ENCODE assay signal across 8 mouse cellular contexts in genomic region chr10:57794018-57794417, GRCm38 (mm10). TPM values are rescaled to one million over a fixed set of nuclear protein-coding genes. Genes with fewer than 3 reads are reported as not detected.
DNase-seq lines count a peak whose midpoint lies in the region; ATAC-seq and TF ChIP-seq lines count a peak whose summit lies in the region.

Gene Smpdl3a, plus strand, starts transcription at chr10:57794335.

- no peak for TF ChIP-seq EP300 in heart, adult 2 months (IDR thresholded peaks at IDR 0.05; ENCODE audit: insufficient read depth, low read depth, low read length)
- TF ChIP-seq EP300 in stomach, postnatal 0 days (optimal IDR thresholded peaks at IDR 0.05): no peak

- intact Hi-C loops in heart, adult 2 months (cut with DNase I): loop anchor here (10.0 kb wide), 1 partner anchor 309 kb away; the partner anchor contains the start of gene Hsf2

- H3K9me3 ChIP-seq in ES-E14 (ENCODE audit: control insufficient read depth, insufficient read depth, low read depth, low read length): no peaks in the 10 kb centered on the region
- 0 out of 2 replicates have a peak, but pooled peaks cover 3% of the 10 kb centered on the region for H3K9me3 ChIP-seq in forebrain, embryonic 15.5 days
- H3K9me3 ChIP-seq in hindbrain, embryonic 12.5 days (replicated peaks): peaks cover 16% of the 10 kb centered on the region
- H3K9me3 ChIP-seq in liver, embryonic 13.5 days (replicated peaks): no peaks in the 10 kb centered on the region
- H3K9me3 ChIP-seq in stomach, postnatal 0 days (ENCODE audit: control insufficient read depth, low read length): no peaks in the 10 kb centered on the region

- ATAC-seq in forebrain, embryonic 15.5 days (replicated peaks): no peak
- no peak for ATAC-seq in hindbrain, embryonic 12.5 days (ENCODE audit: low FRiP score)
- no peak; the same call in 1 of the 2 replicates for ATAC-seq in liver, embryonic 13.5 days (ENCODE audit: low read depth)
- ATAC-seq in stomach, postnatal 0 days (ENCODE audit: low FRiP score, low TSS enrichment): peak; percentile 74

- H3K36me3 ChIP-seq in heart, adult 2 months (ENCODE audit: control insufficient read depth, insufficient read depth, low read length): peaks cover 3% of the 10 kb centered on the region; the same call in 1 of the 2 replicates
- no peaks in the 10 kb centered on the region for H3K36me3 ChIP-seq in ES-E14 (ENCODE audit: control insufficient read depth, insufficient read depth, low read length, poor library complexity, severe bottlenecking)
- H3K36me3 ChIP-seq in forebrain, embryonic 15.5 days: peaks cover 3% of the 10 kb centered on the region; the same call in 1 of the 2 replicates
- peaks cover 18% of the 10 kb centered on the region for H3K36me3 ChIP-seq in hindbrain, embryonic 12.5 days
- H3K36me3 ChIP-seq in liver, embryonic 13.5 days: no peaks in the 10 kb centered on the region
- H3K36me3 ChIP-seq in stomach, postnatal 0 days (ENCODE audit: control insufficient read depth, insufficient read depth, low read length): no peaks in the 10 kb centered on the region

- DNase-seq in heart, adult 2 months: no peak
- no peak for DNase-seq in heart, adult 9 months (ENCODE audit: low spot score in 2 of 2)
- DNase-seq in ES-E14 (ENCODE audit: low read depth, low spot score): no peak
- no peak for DNase-seq in liver, embryonic 13.5 days
- no peak for DNase-seq in stomach, postnatal 0 days (ENCODE audit: low spot score)
- no peak for DNase-seq in Muller cell, postnatal 12 days (ENCODE audit: inconsistent ontology term)

- peak within 1 kb of the TSS; percentile 91 for H3K4me3 ChIP-seq in heart, adult 2 months
- H3K4me3 ChIP-seq in ES-E14 (ENCODE audit: insufficient read depth in 1 of 2, low read depth in 1 of 2, low read length in 2 of 2, poor library complexity in 1 of 2, severe bottlenecking in 1 of 2): peak within 1 kb of the TSS; percentile 56 to 58
- H3K4me3 ChIP-seq in forebrain, embryonic 15.5 days: peak within 1 kb of the TSS; percentile 67
- peak within 1 kb of the TSS; percentile 59 for H3K4me3 ChIP-seq in hindbrain, embryonic 12.5 days
- H3K4me3 ChIP-seq in liver, embryonic 13.5 days (replicated peaks): peak within 1 kb of the TSS; percentile 73
- H3K4me3 ChIP-seq in stomach, postnatal 0 days (ENCODE audit: low read depth, low read length): peak within 1 kb of the TSS; percentile 68

- peak within 1 kb of the TSS; percentile 99 for H3K4me2 ChIP-seq in forebrain, embryonic 15.5 days (replicated peaks)
- peak within 1 kb of the TSS; percentile 98 for H3K4me2 ChIP-seq in hindbrain, embryonic 12.5 days (replicated peaks)
- peak within 1 kb of the TSS; percentile 90 for H3K4me2 ChIP-seq in liver, embryonic 13.5 days
- H3K4me2 ChIP-seq in stomach, postnatal 0 days (replicated peaks; ENCODE audit: low read depth): peak within 1 kb of the TSS; percentile 96

- H3K27ac ChIP-seq in heart, adult 2 months: peak within 1 kb of the TSS; percentile 96
- H3K27ac ChIP-seq in ES-E14 (ENCODE audit: insufficient read depth, low read depth, low read length, poor library complexity, severe bottlenecking): no peak within 1 kb of the TSS
- peak within 1 kb of the TSS; percentile 68 for H3K27ac ChIP-seq in forebrain, embryonic 15.5 days (replicated peaks)
- peak within 1 kb of the TSS; percentile 55 for H3K27ac ChIP-seq in hindbrain, embryonic 12.5 days
- H3K27ac ChIP-seq in liver, embryonic 13.5 days: peak within 1 kb of the TSS; percentile 69
- peak within 1 kb of the TSS; percentile 95 for H3K27ac ChIP-seq in stomach, postnatal 0 days (replicated peaks)

- H3K27me3 ChIP-seq in heart, adult 2 months (ENCODE audit: control insufficient read depth, insufficient read depth, low read length): no peaks in the 10 kb centered on the region
- H3K27me3 ChIP-seq in forebrain, embryonic 15.5 days: no peaks in the 10 kb centered on the region
- H3K27me3 ChIP-seq in hindbrain, embryonic 12.5 days: no peaks in the 10 kb centered on the region
- H3K27me3 ChIP-seq in liver, embryonic 13.5 days: no peaks in the 10 kb centered on the region
- no peaks in the 10 kb centered on the region for H3K27me3 ChIP-seq in stomach, postnatal 0 days (ENCODE audit: control insufficient read depth, insufficient read depth, low read length)

- no peak for TF ChIP-seq CTCF in heart, adult 2 months (IDR thresholded peaks at IDR 0.05)
- TF ChIP-seq CTCF in stomach, postnatal 0 days (IDR thresholded peaks at IDR 0.05; ENCODE audit: low read depth): no peak

- WGBS in heart, adult 2 months: 82% methylated on average over 7 of the region's 7 CpGs
- WGBS in forebrain, embryonic 15.5 days: 81% methylated on average over 7 of the region's 7 CpGs
- 78% methylated on average over 7 of the region's 7 CpGs for WGBS in hindbrain, embryonic 12.5 days
- 60% methylated on average over 7 of the region's 7 CpGs for WGBS in liver, embryonic 13.5 days (ENCODE audit: insufficient replicate concordance)
- 45% methylated on average over 7 of the region's 7 CpGs for WGBS in stomach, postnatal 0 days

- TF ChIP-seq POLR2A in heart, adult 2 months (IDR thresholded peaks at IDR 0.05; ENCODE audit: insufficient read depth, low read depth, low read length): no peak

- in situ Hi-C loops in ES-E14 (cut with MboI; ENCODE audit: low sequenced_read_pairs in 2 of 2, unreplicated experiment in 2 of 2): no loop called here

- H3K9ac ChIP-seq in heart, adult 2 months (ENCODE audit: low read depth, low read length): peak within 1 kb of the TSS; percentile 87
- H3K9ac ChIP-seq in ES-E14 (ENCODE audit: insufficient read depth, low read depth, low read length, poor library complexity, severe bottlenecking): peak within 1 kb of the TSS; percentile 29; the same call in 1 of the 2 replicates
- H3K9ac ChIP-seq in forebrain, embryonic 15.5 days (replicated peaks): peak within 1 kb of the TSS; percentile 73
- peak within 1 kb of the TSS; percentile 81 for H3K9ac ChIP-seq in hindbrain, embryonic 12.5 days
- H3K9ac ChIP-seq in liver, embryonic 13.5 days: peak within 1 kb of the TSS; percentile 86
- H3K9ac ChIP-seq in stomach, postnatal 0 days (ENCODE audit: low read length): peak within 1 kb of the TSS; percentile 87

- no peaks in the 10 kb centered on the region for H3K79me2 ChIP-seq in heart, adult 2 months (replicated peaks; ENCODE audit: control insufficient read depth, insufficient read depth, low read length)

- peaks cover 4% of the 10 kb centered on the region for H3K4me1 ChIP-seq in heart, adult 2 months (ENCODE audit: control insufficient read depth, insufficient read depth, low read length)
- H3K4me1 ChIP-seq in ES-E14 (ENCODE audit: control insufficient read depth in 2 of 2, insufficient read depth in 2 of 2, low read length in 2 of 2, poor library complexity in 1 of 2): no peaks in the 10 kb centered on the region
- H3K4me1 ChIP-seq in forebrain, embryonic 15.5 days: peaks cover 20% of the 10 kb centered on the region
- H3K4me1 ChIP-seq in hindbrain, embryonic 12.5 days: peaks cover 16% of the 10 kb centered on the region
- peaks cover 23% of the 10 kb centered on the region for H3K4me1 ChIP-seq in liver, embryonic 13.5 days (replicated peaks)
- H3K4me1 ChIP-seq in stomach, postnatal 0 days (replicated peaks; ENCODE audit: control insufficient read depth, insufficient read depth): 0 out of 2 replicates have a peak, but pooled peaks cover 2% of the 10 kb centered on the region

TF ChIP-seq in ES-E14, 5 proteins besides CTCF, POLR2A, EP300 and RAD21:
- TF ChIP-seq CHD2 (IDR thresholded peaks at IDR 0.05; ENCODE audit: low read depth, low read length) (no peak), ZC3H11A (IDR thresholded peaks at IDR 0.05; ENCODE audit: borderline replicate concordance, low read depth, low read length) (no peak), ZNF384 (IDR thresholded peaks at IDR 0.05; ENCODE audit: low read depth, low read length) (no peak), MAFK (IDR thresholded peaks at IDR 0.05; ENCODE audit: insufficient read depth, low read depth, low read length) (no peak), HCFC1 (IDR thresholded peaks at IDR 0.05; ENCODE audit: borderline replicate concordance, insufficient read depth, low read length) (no peak)

RNA-seq across cellular contexts. Expression of gene Smpdl3a, which starts in this region (rescaled TPM):
- 10 to 100 TPM; 56.5 to 67.1 TPM for total RNA-seq in heart, adult 2 months (2021)
- polyA plus RNA-seq in heart, adult 2 months (2012; rRNA removed): 76.9 and 104 TPM in 2 replicates
- total RNA-seq in ES-E14 (2012; rRNA removed): 0.21 and 0.49 TPM in 2 replicates
- 13.1 and 15.9 TPM in 2 replicates for polyA plus RNA-seq in forebrain, embryonic 15.5 days (2015; fragmentation: Nextera tagmentation; extraction: Ambion mirVana)
- polyA plus RNA-seq in hindbrain, embryonic 12.5 days (2016; fragmentation: Nextera tagmentation; extraction: Ambion mirVana): 13.3 and 17.1 TPM in 2 replicates
- polyA plus RNA-seq in liver, embryonic 13.5 days (2015; fragmentation: Nextera tagmentation; extraction: Ambion mirVana): 15.2 and 15.3 TPM in 2 replicates
- 65.1 and 67.5 TPM in 2 replicates for polyA plus RNA-seq in stomach, postnatal 0 days (2015; fragmentation: Nextera tagmentation; extraction: Ambion mirVana)

Comparison
In these comparisons a context has a peak if more than half of its experiments do, and no peak if none do; other contexts are left out.
1. RNA of gene Smpdl3a (total RNA-seq): 56.5 to 67.1 TPM in heart, adult 2 months; 0.21 to 0.49 TPM in ES-E14; every median in the first group is over 10 times any median in the second.
2. H3K9ac ChIP-seq: peak in every context shown above with its lines; median percentile 87 in heart, adult 2 months; 87 in stomach, postnatal 0 days; 86 in liver, embryonic 13.5 days; 81 in hindbrain, embryonic 12.5 days; 73 in forebrain, embryonic 15.5 days; 29 in ES-E14.
3. Peak in every context shown above with its lines, with median percentiles within 50 percentile points of each other: H3K4me3 ChIP-seq and H3K4me2 ChIP-seq.